Mouse (Mus musculus) embryonic stem cell, embryonic (primary cell): ENCODE data around the gene Cltc.

Experiments used
- CTCF ChIA-PET, 4 experiments: fragments of 300-600 bp in 2 of 4; fragments of 350-600 bp in 2 of 4; sonication (Branson Sonifier 250); formaldehyde crosslinking; loops; one replicate each; lab custom pipeline; 2022; ENCODE audit warnings: inconsistent platforms in 2 of 4; lab: Charles Lee
- POLR2A ChIA-PET, 4 experiments: fragments of 300-600 bp in 2 of 4; fragments of 350-600 bp in 2 of 4; sonication (Branson Sonifier 250); formaldehyde crosslinking; loops; one replicate each; lab custom pipeline; 2022; ENCODE audit warnings: antibody characterized with exemption in 4 of 4, inconsistent platforms in 1 of 4; lab: Charles Lee

The Cltc gene

DNA sequence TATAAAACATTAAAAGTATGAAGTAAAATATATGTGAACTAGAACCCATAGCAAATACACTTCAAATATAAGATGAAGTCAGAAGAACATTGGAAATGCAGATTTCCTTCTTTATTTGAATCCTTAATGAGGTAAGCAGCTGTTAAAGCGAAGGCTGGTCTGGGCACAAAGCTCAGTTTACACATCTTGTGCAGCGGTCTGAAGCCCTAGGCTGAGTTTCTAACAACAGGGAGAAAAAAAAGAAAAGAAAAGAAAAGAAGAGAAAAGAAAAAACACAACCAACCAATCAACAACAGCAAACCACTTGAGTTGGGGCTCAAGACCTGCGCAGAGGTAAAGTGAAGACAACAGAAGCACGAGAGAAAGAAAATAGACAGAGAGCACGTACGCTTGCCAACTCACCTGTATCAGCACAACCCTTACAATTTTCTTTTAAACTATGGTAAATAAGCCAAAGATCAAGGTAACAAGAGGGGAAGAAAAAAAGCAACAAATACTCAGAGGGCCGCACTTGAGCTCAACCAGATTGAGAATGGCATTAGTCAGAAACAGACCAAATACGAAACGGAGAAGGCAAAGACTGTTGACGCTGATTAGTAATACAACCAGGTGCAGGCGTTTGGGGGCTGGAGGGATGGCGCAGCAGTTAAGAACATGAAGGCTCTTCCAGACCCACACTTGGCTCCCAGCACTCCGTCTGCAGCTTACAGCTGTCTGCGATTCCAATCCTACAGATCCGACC lies 109.5 kb downstream of the Cltc start:
- POLR2A ChIA-PET, result interaction anchor here in 3 of 4 experiments (0.6 to 2.1 kb wide), 5 partner anchors 10 to 546 kb away, joined by 3 to 6 read pairs (median 4); no protein-coding TSS in a partner anchor
- CTCF ChIA-PET, result no interaction called here

GRCm38 (mm10) chr11:86646885-86647459 lies 110.4 kb downstream of the Cltc start:
- ChIA-PET CTCF (no interaction called here), POLR2A (interaction anchor here in 2 of 4 experiments (1.1 to 2.1 kb wide), 3 partner anchors 9 to 102 kb away, joined by 4 to 6 read pairs (median 6); partner anchors contain the start of genes Rps6kb1 (in 1 of the 2) and Tubd1 (in 1 of the 2))

DNA sequence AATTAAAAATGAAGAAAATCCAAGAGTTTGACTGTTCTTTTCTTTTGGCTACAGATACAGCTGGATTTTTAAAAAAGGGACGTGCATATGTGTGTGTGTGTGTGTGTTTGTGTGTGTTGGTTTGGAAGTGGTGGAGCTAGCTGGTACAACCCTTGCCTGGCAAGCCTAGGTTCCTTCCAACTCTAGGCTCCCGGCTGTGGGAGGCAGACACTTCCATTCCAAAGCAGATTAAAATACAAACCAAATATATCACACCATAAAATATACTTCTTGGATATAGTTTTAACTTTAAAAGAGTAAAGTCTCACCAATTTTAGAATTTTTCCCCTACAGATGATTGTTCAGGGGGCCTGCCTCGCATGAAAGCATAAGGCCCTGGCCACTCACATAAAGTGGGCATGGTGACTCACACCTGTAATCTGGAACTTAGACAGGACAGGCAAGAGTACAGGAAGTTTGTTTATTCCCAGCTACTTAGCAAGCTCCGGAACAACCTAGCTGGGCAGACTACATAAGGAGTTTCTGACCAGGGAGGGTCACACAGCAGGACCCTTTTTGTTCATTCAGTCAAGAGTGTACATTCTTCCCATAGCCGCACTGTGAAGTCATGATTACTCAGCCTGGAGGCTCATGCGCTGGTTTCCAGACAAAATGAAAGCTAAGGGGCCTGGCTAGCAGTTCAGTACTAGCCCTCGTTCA lies 111.1 kb downstream of the Cltc start:
- POLR2A ChIA-PET, result interaction anchor here in 3 of 4 experiments (0.6 to 1.2 kb wide), 4 partner anchors 67 to 452 kb away, joined by 3 to 6 read pairs (median 5); partner anchors contain the start of genes Rps6kb1 (in 1 of the 3) and Tubd1 (in 1 of the 3)

DNA sequence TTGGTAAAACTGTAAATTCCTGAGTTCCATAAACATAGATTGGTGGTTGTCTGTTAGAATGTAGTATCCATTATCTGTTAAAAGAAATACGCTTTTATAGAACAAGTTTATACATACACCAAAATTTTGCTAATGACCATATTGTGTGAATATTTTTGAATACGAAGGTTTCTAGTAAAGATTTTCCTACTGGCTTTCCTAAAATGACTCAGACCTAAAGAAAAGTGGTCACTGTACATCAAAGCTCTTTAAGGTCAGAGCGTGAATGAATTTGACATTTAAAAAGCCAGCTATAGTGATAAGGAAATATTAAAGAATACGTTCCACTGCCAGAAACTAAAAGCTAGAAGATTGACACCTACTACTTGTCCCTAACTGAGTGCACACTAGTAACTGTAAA lies 112.8 kb downstream of the Cltc start:
- ChIA-PET CTCF (interaction anchor here in 3 of 4 experiments (1.0 to 3.1 kb wide), 3 partner anchors 9 kb away, joined by 3 to 12 read pairs (median 5); no protein-coding TSS in a partner anchor), POLR2A (interaction anchor here in 3 of 4 experiments (0.6 to 1.1 kb wide), 7 partner anchors 9 to 1727 kb away, joined by 3 to 4 read pairs (median 3); partner anchors contain the start of genes Rps6kb1 (in 1 of the 3) and Tubd1 (in 1 of the 3))

More for the DNA sequence above, 111.1 kb downstream of the Cltc start:
- CTCF ChIA-PET, result no interaction called here
